19 mouse cellular contexts compared by ENCODE assay signal in the genomic region with DNA sequence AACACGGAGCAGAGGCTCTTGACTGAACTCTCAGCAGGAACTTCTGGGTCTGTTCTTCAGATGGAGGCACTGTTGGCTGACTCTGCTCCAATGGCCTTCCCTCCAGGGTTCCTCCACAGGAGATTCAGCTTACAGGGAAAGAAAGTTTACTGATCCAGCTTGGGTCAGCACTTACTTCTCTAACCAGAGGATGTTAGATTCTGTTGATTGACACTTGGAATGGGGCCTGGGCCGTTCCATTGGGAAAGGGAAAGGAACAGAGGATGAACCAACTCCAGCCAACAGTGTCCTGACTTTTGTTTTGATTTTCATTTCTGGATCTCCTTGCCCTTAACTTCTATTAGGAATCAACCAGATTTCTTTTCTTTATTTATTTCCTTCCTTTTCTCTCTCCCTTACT.
"Had no signal": no experiment of that assay in that cellular context is flagged by ENCODE, and none has a peak within 500 bp of the region (broad histone marks: within the 10 kb centered on the region; RNA-seq: fewer than 3 reads in every experiment).

No protein-coding gene starts in this region.

- ATAC-seq: liver, postnatal 0 days; lung, postnatal 0 days; midbrain, embryonic 13.5 days; midbrain, embryonic 15.5 days had no signal

- H3K36me3 ChIP-seq: lung, embryonic 15.5 days; midbrain, embryonic 13.5 days; midbrain, embryonic 15.5 days; neural tube, embryonic 12.5 days; stomach, embryonic 15.5 days had no signal

- H3K27me3 ChIP-seq: lung, embryonic 15.5 days; midbrain, embryonic 13.5 days; midbrain, embryonic 15.5 days; neural tube, embryonic 12.5 days; stomach, embryonic 15.5 days had no signal

- H3K9ac ChIP-seq: liver, postnatal 0 days; lung, embryonic 15.5 days; midbrain, embryonic 13.5 days; midbrain, embryonic 15.5 days; neural tube, embryonic 12.5 days; stomach, embryonic 15.5 days had no signal

- H3K4me3 ChIP-seq: lung, embryonic 15.5 days; megakaryocyte, embryonic 14.5 days; midbrain, embryonic 13.5 days; midbrain, embryonic 15.5 days; neural tube, embryonic 12.5 days; stomach, embryonic 15.5 days had no signal

- DNase-seq: liver, postnatal 0 days; lung, adult 2 months; lung, postnatal 14 days; lung, postnatal 36 days; right cerebral cortex, postnatal 25 days; right cerebral cortex, postnatal 4 days; thymus, adult 2 months; thymus, postnatal 25 days; thymus, postnatal 4 days had no signal

- H3K4me2 ChIP-seq: lung, embryonic 15.5 days; midbrain, embryonic 11.5 days; midbrain, embryonic 13.5 days; midbrain, embryonic 15.5 days; neural tube, embryonic 12.5 days; stomach, embryonic 15.5 days had no signal

- H3K27ac ChIP-seq: lung, embryonic 15.5 days; macrophage; midbrain, embryonic 13.5 days; midbrain, embryonic 15.5 days; neural tube, embryonic 12.5 days; stomach, embryonic 15.5 days; stomach, postnatal 0 days had no signal

- H3K4me1 ChIP-seq: lung, embryonic 15.5 days; megakaryocyte, embryonic 14.5 days; midbrain, embryonic 13.5 days; midbrain, embryonic 15.5 days; neural tube, embryonic 12.5 days; stomach, embryonic 15.5 days had no signal

- H3K9me3 ChIP-seq: lung, embryonic 15.5 days; megakaryocyte, embryonic 14.5 days; midbrain, embryonic 13.5 days; midbrain, embryonic 15.5 days; neural tube, embryonic 12.5 days; stomach, embryonic 15.5 days had no signal
